Mouse (Mus musculus) frontal cortex, postnatal 25 days (tissue): ENCODE measurements around the gene Aldh3a2.

Experiments used
- DNase-seq, 2 experiments: peaks; one replicate each; pipeline ENCODE4 v3.0.0; 2022; ENCODE audit warnings: low spot score in 2 of 2

Gene Aldh3a2

GRCm38 (mm10) chr11:61273928-61274327 lies 6.7 kb upstream of the Aldh3a2 start:
- no peak for DNase-seq

GRCm38 (mm10) chr11:61271612-61272011 lies 4.3 kb upstream of the Aldh3a2 start:
- DNase-seq, result no peak

GRCm38 (mm10) chr11:61270406-61270805 lies 3.1 kb upstream of the Aldh3a2 start:
- no peak for DNase-seq

- DNase-seq, result no peak
Observed at GRCm38 (mm10) chr11:61268626-61269349, 1.5 kb upstream of the Aldh3a2 start.

- DNase-seq, result no peak
Observed at GRCm38 (mm10) chr11:61263841-61264240, 3.4 kb downstream of the Aldh3a2 start.

- DNase-seq, result no peak
Observed at GRCm38 (mm10) chr11:61262516-61262915, 4.7 kb downstream of the Aldh3a2 start.

GRCm38 (mm10) chr11:61259106-61259505 lies 8.2 kb downstream of the Aldh3a2 start:
- DNase-seq, result no peak

DNA sequence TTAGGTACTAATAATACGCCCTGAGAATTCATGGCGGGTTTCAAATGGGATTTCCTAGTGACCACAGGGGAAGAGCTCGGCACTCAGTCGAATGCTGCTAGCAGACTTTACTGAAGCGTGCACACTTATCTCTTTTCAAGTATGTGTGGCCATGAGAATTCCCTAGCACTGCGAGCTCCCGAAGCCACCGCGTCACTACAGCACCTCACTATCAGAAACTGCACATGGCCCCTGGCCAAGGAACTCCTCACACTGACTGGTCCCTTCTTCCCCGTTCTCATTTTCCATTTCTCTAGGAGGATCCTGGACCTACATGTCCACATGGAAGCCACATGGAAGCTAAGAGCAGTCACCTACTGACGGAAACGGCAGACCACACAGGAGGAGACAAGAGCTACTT lies 14.5 kb downstream of the Aldh3a2 start:
- no peak for DNase-seq

GRCm38 (mm10) chr11:61251741-61252140 lies 15.5 kb downstream of the Aldh3a2 start:
- no peak for DNase-seq

DNA sequence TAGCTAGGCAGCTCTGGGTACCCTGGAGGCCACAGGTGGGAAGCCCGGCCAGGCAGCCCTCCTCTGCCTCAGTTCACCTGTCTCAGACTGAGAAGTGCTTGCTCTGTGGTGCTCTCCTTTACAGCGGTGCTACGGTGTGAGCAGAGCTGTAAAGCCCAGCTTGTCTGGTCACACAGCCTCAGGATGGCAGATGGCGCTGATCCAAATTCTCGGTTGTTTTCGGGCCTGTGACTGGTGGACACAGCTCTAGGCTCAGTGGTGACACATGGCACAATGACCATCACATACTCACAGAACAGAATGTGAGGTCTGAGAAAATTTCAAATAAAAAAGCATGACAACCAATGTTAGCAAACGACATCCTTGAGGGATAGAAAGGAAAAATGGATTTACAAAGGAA lies 22.9 kb downstream of the Aldh3a2 start:
- no peak for DNase-seq

DNA sequence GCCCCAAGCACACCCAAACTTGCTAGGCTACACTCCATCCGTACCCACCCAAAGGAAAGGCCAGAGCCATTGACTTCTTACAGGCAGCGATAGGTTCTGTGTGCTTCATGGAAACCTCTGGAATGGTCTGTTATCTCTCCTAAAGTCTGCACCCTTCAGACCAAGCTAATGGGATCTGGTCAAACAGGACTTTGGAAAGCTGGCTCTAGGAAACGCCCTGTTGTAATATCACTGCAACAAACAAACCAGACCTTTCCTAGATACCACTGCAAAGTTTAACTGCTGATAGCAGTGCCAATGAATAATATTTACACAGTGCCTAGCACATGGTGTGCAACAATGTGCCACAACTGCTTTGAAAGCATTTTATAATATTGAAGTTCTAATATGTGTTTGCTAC lies 31.2 kb downstream of the Aldh3a2 start:
- DNase-seq, result no peak

GRCm38 (mm10) chr11:61234174-61234573 lies 33.1 kb downstream of the Aldh3a2 start:
- DNase-seq, result no peak

GRCm38 (mm10) chr11:61231329-61231728 lies 35.9 kb downstream of the Aldh3a2 start:
- DNase-seq, result peak in 1 of 2 experiments; percentile 18

- no peak for DNase-seq
Observed at GRCm38 (mm10) chr11:61228406-61228805, 38.9 kb downstream of the Aldh3a2 start.

GRCm38 (mm10) chr11:61227816-61228215 lies 39.4 kb downstream of the Aldh3a2 start:
- no peak for DNase-seq

DNA sequence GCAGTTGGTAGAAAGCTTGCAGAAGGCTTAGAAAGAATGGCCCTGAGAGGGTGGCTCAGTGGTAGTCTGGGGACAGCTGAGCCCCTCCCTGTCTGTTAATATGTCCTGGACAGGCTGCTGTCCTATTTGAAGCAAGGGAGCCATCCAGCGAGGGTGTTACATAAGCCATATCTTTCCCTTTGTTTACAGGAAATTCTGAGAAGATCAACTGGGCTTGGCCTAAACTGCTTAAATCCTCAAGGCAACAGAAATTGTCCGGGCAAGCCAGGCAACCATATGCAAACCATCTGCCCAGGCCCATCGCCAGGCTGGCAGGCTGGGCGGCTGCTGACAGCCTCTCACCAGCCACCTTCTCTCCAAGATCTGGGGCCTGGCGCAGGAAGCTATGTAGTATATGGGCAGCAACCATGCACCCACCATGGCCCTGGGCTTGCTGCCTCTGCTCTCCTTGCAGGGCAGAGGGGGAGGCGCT lies 41.3 kb downstream of the Aldh3a2 start:
- DNase-seq, result no peak

- no peak for DNase-seq
Observed at GRCm38 (mm10) chr11:61225511-61225910, 41.8 kb downstream of the Aldh3a2 start.

DNA sequence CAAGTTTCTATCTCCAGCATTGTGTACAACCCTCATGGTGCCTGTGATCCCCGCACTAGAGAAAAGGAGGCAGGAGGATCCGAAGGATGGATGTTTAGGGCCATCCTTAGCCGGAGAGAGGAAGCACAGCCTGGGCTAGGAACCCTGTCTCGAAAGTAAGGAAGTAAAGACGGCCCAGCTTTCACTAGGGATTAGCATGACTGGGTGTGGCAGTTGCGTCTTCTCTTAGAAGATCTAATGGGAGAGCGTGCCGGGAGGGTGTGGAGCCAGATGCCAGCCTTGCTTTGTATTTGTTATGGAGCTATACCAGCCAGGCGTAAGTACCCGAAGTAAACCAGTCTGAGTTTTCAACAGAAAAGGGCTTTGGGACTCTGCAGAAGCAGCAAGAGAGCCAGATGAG lies 42.4 kb downstream of the Aldh3a2 start:
- no peak for DNase-seq

- no peak for DNase-seq
Observed at GRCm38 (mm10) chr11:61224234-61224744, 43.0 kb downstream of the Aldh3a2 start.

- no peak for DNase-seq
Observed at GRCm38 (mm10) chr11:61222971-61223745, 44.1 kb downstream of the Aldh3a2 start.

- no peak for DNase-seq
Observed at GRCm38 (mm10) chr11:61222007-61222406, 45.3 kb downstream of the Aldh3a2 start.

DNA sequence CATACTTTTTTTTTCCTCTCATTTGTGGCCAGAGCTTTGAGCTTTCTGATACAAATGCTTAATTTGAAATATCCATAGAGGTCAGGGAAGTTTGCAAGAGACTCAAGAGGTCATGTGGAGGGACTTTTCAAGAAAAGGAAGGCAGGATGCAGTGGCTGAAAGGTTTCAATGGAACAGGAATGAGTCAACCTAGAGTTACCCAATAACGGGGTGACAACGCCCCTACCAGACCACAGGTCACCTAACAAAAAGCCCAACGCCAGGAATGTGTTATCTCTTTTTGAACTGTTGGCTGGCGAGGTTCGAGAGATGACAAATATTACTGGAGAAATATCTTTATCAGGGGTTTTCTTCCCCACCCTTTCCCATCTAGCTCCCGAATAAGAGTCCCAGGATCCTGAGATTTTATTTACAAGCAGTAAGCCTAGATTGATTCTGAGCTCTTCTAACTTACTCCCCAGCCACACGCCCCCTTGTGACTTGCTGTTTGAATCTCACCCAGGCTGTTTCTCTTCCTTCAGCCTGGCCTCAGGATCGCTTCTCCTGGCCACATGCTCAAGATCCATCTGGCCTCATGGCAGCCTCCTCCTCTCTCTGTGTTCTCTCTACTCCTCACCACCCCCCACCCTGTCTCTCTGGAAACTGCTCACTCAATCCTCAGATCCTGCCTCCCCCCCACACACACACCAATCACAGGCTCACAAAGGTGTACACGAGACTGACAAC lies 46.9 kb downstream of the Aldh3a2 start:
- DNase-seq, result no peak
